Mouse (Mus musculus) lung, postnatal 0 days (tissue): ENCODE data around the gene Hvcn1.

Experiments used
- CTCF ChIP-seq: IDR thresholded peaks from 2 replicates; pipeline ENCODE4 v1.5.1; 2016; ENCODE audit warnings: antibody characterized with exemption, mild to moderate bottlenecking
- EP300 ChIP-seq: IDR thresholded peaks from 2 replicates; pipeline ENCODE4 v1.6.1; 2016; ENCODE audit warnings: antibody characterized with exemption, mild to moderate bottlenecking, control low read depth

GRCm38 (mm10) chr5:122233695-122234094 is 27.1 kb downstream of the Hvcn1 start:
- no peak for TF ChIP-seq CTCF
- TF ChIP-seq EP300, result no peak
